Mouse (Mus musculus) thymus, adult 2 months (tissue): ENCODE results near the gene Glmp.
"Not testable (repeated sequence)": the region's sequence is repeated elsewhere in the genome, so short reads cannot be mapped to it uniquely, and the experiment has no call there.

Experiments used
- CTCF ChIP-seq: fragments of 200-500 bp; IDR thresholded peaks from 2 replicates; pipeline ENCODE4 v1.5.1; 2012; ENCODE audit warnings: mild to moderate bottlenecking, control low read depth, low read length, moderate library complexity, borderline replicate concordance; ENCODE audit not compliant: control insufficient read depth, poor library complexity, insufficient read depth; ENCODE audit errors: extremely low read depth
- POLR2A ChIP-seq: fragments of 200-500 bp; IDR thresholded peaks from 2 replicates; pipeline ENCODE4 v1.6.1; 2012; ENCODE audit warnings: mild to moderate bottlenecking, low read length, control low read depth, moderate library complexity; ENCODE audit not compliant: control insufficient read depth, poor library complexity, insufficient read depth; ENCODE audit errors: extremely low read depth

DNA sequence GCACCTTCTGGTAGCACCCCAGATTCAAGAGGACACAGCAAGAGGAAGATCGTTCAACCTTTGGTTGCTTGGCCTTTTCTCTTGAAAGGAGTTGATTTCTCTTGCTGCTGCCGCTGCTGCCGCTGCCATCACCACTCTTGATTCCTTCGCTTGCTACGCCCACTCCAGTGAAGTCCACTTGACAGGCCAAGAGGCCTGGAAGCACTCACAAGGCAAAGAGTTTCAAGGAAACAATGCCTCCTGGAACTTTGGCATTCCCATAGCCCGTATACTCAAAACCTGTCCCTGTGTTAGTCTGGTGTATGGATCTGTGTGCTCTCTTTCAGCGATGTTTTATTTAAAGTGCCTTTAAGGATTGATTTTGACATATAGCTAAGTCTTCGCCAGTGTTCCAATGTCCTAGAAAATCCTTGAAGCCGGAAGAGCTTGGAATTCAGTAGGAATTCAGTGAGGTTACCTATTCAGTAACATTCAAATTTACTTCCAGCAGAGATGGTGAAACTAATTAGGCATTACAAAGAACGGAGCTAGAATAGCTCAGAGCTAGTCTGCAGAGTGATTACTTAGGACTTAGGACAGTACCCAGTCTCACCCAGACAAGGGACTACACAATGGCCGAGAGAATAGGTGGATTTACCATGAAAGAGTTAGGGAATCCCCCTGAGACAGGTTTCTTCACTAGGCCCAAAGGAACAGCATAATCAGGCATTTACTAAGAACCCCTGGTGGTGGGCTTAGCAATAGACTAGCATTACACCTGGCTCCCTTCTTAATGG is 43.5 kb upstream of the Glmp start:
- not testable (repeated sequence) for TF ChIP-seq CTCF, POLR2A
